Mouse (Mus musculus): ENCODE data around the gene Prg3.

Prg3 gene

GRCm38 (mm10) chr2:84987930-84988329, at the start of gene Prg3:
Gene Prg3 (plus strand): TSS chr2:84988215.
- peak; percentile 46 for DNase-seq (ENCODE audit: low read depth, low spot score)

GRCm38 (mm10) chr2:84938249-84938946, 49.6 kb upstream of the Prg3 start:
- DNase-seq (ENCODE audit: low read depth, low spot score) = no peak

- no peak for DNase-seq (ENCODE audit: low read depth, low spot score)
Measured at GRCm38 (mm10) chr2:84939306-84939705, 48.7 kb upstream of the Prg3 start.

GRCm38 (mm10) chr2:84939711-84940110, 48.3 kb upstream of the Prg3 start:
- DNase-seq (ENCODE audit: low read depth, low spot score) = no peak

- DNase-seq (ENCODE audit: low read depth, low spot score) = no peak
Measured at GRCm38 (mm10) chr2:84941332-84941731, 46.7 kb upstream of the Prg3 start.

- no peak for DNase-seq (ENCODE audit: low read depth, low spot score)
Measured at GRCm38 (mm10) chr2:84941795-84942194, 46.2 kb upstream of the Prg3 start.

GRCm38 (mm10) chr2:84947154-84947771, 40.8 kb upstream of the Prg3 start:
- DNase-seq (ENCODE audit: low read depth, low spot score) = no peak

GRCm38 (mm10) chr2:84948252-84948651, 39.8 kb upstream of the Prg3 start:
- DNase-seq (ENCODE audit: low read depth, low spot score) = no peak

GRCm38 (mm10) chr2:84948721-84949120, 39.3 kb upstream of the Prg3 start:
- no peak for DNase-seq (ENCODE audit: low read depth, low spot score)

GRCm38 (mm10) chr2:84951027-84951426, 37.0 kb upstream of the Prg3 start:
- DNase-seq (ENCODE audit: low read depth, low spot score) = no peak

GRCm38 (mm10) chr2:84952251-84952650, 35.8 kb upstream of the Prg3 start:
- DNase-seq (ENCODE audit: low read depth, low spot score) = no peak

- peak; percentile 66 for DNase-seq (ENCODE audit: low read depth, low spot score)
Measured at GRCm38 (mm10) chr2:84952693-84953092, 35.3 kb upstream of the Prg3 start.

- no peak for DNase-seq (ENCODE audit: low read depth, low spot score)
Measured at GRCm38 (mm10) chr2:84955435-84955834, 32.6 kb upstream of the Prg3 start.

- DNase-seq (ENCODE audit: low read depth, low spot score) = peak; percentile 91
Measured at GRCm38 (mm10) chr2:84956274-84956673, 31.7 kb upstream of the Prg3 start.

GRCm38 (mm10) chr2:84958588-84959264, 29.3 kb upstream of the Prg3 start:
- no peak for DNase-seq (ENCODE audit: low read depth, low spot score)

- no peak for DNase-seq (ENCODE audit: low read depth, low spot score)
Measured at GRCm38 (mm10) chr2:84961300-84961699, 26.7 kb upstream of the Prg3 start.

GRCm38 (mm10) chr2:84961901-84962300, 26.1 kb upstream of the Prg3 start:
- peak; percentile 80 for DNase-seq (ENCODE audit: low read depth, low spot score)

GRCm38 (mm10) chr2:84962906-84963507, 25.0 kb upstream of the Prg3 start:
- DNase-seq (ENCODE audit: low read depth, low spot score) = peak; percentile 52

GRCm38 (mm10) chr2:84964111-84964801, 23.8 kb upstream of the Prg3 start:
- DNase-seq (ENCODE audit: low read depth, low spot score) = peak; percentile 88

GRCm38 (mm10) chr2:84967318-84967991, 20.6 kb upstream of the Prg3 start:
- DNase-seq (ENCODE audit: low read depth, low spot score) = peak; percentile 88

- DNase-seq (ENCODE audit: low read depth, low spot score) = no peak
Measured at GRCm38 (mm10) chr2:84975580-84975979, 12.4 kb upstream of the Prg3 start.

Measured in A20 (cell line).